ENCODE assay signal across 8 mouse cellular contexts in the genomic region with DNA sequence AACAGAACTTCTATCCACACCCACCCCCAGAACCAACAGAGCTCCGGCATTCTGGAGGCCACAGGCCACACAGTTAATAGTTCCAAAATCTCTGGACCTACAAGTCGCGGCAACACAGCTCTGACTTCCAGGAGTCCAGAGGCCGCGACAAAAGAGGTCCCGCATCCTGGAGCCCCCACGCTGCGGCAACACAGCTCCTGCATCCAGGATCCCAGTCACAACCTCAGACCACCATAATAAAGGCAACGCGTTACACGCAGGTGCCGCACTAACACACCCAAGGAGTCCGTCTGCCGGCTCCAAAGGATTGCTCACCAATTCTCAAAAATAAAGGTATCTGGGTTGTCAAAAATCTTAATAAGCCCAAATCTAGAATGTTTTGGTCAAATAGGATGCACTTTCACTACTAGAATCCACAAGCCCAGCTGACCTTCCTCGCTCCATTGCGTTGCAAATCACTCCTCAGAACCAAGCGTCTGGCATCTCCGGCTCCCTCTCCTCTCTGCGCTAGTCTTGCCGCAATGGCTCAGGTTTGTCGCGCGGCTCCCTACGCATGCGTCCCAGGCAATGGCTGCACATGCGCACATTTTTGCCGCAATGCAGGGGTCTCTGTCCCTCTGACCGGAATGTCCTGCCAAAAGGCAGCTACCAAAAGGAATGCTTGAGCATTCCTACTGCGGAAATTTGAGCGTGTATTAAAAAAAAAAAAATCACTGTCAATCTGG. TPM values are rescaled to one million over a fixed set of nuclear protein-coding genes. Genes with fewer than 3 reads are reported as not detected.
DNase-seq lines count a peak whose midpoint lies in the region; ATAC-seq and TF ChIP-seq lines count a peak whose summit lies in the region.

Gene Snurf (minus strand): TSS at position 444 of the 725 bp plus-strand sequence.
Gene Gm38393 (minus strand): TSS at position 459 of the 725 bp plus-strand sequence.

- H3K27me3 ChIP-seq in hindbrain, embryonic 12.5 days, result no peaks in the 10 kb centered on the region
- H3K27me3 ChIP-seq in lung, postnatal 0 days (replicated peaks; ENCODE audit: insufficient read depth, low read length), result no peaks in the 10 kb centered on the region

- H3K4me2 ChIP-seq in hindbrain, embryonic 12.5 days (replicated peaks), result peak within 1 kb of the TSS; percentile 48
- H3K4me2 ChIP-seq in lung, postnatal 0 days (replicated peaks; ENCODE audit: low read depth, low read length), result peak within 1 kb of the TSS; percentile 64

- peak within 1 kb of the TSS; percentile 73 for H3K9ac ChIP-seq in hindbrain, embryonic 12.5 days
- H3K9ac ChIP-seq in lung, postnatal 0 days (replicated peaks; ENCODE audit: low read depth), result no peak within 1 kb of the TSS

- no peak for TF ChIP-seq CTCF in lung, postnatal 0 days (IDR thresholded peaks at IDR 0.05)

- no peaks in the 10 kb centered on the region for H3K36me3 ChIP-seq in hindbrain, embryonic 12.5 days
- no peaks in the 10 kb centered on the region for H3K36me3 ChIP-seq in lung, postnatal 0 days (ENCODE audit: insufficient read depth, low read length)

- 48% methylated on average over 30 of the region's 30 CpGs for WGBS in hindbrain, embryonic 12.5 days
- WGBS in lung, postnatal 0 days, result 56% methylated on average over 30 of the region's 30 CpGs

- H3K9me3 ChIP-seq in hindbrain, embryonic 12.5 days (replicated peaks), result peaks cover 28% of the 10 kb centered on the region
- H3K9me3 ChIP-seq in lung, postnatal 0 days (ENCODE audit: low read length), result no peaks in the 10 kb centered on the region

- DNase-seq in adipocyte (ENCODE audit: low spot score), result peak; percentile 55
- DNase-seq in cerebellum, adult 9-11 months, result peak; percentile 93
- DNase-seq in frontal cortex, postnatal 14 days (ENCODE audit: low spot score in 2 of 2), result peak; percentile 64 to 67
- DNase-seq in layer of hippocampus, postnatal 36 days, result peak; percentile 69 to 79
- DNase-seq in lung, postnatal 0 days (ENCODE audit: low spot score), result peak; percentile 40
- DNase-seq in right cerebral cortex, adult 18-20 months, result peak; percentile 81
- no peak for DNase-seq in natural killer cell, adult 2 months (ENCODE audit: low spot score in 2 of 2)

- peak within 1 kb of the TSS; percentile 55 for H3K4me3 ChIP-seq in hindbrain, embryonic 12.5 days
- H3K4me3 ChIP-seq in lung, postnatal 0 days (ENCODE audit: low read depth, low read length), result peak within 1 kb of the TSS; percentile 44

- H3K27ac ChIP-seq in hindbrain, embryonic 12.5 days, result peak within 1 kb of the TSS; percentile 88
- H3K27ac ChIP-seq in lung, postnatal 0 days (ENCODE audit: low read length), result no peak within 1 kb of the TSS

- peak; percentile 65 for ATAC-seq in hindbrain, embryonic 12.5 days (ENCODE audit: low FRiP score)
- ATAC-seq in lung, postnatal 0 days, result peak; percentile 11; the same call in 1 of the 2 replicates

- H3K4me1 ChIP-seq in hindbrain, embryonic 12.5 days, result no peaks in the 10 kb centered on the region
- no peaks in the 10 kb centered on the region for H3K4me1 ChIP-seq in lung, postnatal 0 days (ENCODE audit: insufficient read depth, low read depth, low read length)

- no peak for TF ChIP-seq EP300 in lung, postnatal 0 days (IDR thresholded peaks at IDR 0.05)

RNA-seq across cellular contexts. Expression of gene Snurf, which starts in this region (rescaled TPM):
- 196 and 203 TPM in 2 replicates for polyA plus RNA-seq in hindbrain, embryonic 12.5 days (2016; fragmentation: Nextera tagmentation; extraction: Ambion mirVana)
- total RNA-seq in layer of hippocampus, postnatal 36 days (2021), result 1,000 to 10,000 TPM; 2,047 to 2,286 TPM
- polyA plus RNA-seq in lung, postnatal 0 days (2015; fragmentation: Nextera tagmentation; extraction: Ambion mirVana), result 8.8 and 11.9 TPM in 2 replicates

RNA-seq across cellular contexts. Expression of gene Gm38393, which starts in this region (rescaled TPM):
- polyA plus RNA-seq in hindbrain, embryonic 12.5 days (2016; fragmentation: Nextera tagmentation; extraction: Ambion mirVana), result 1.2 and 2.1 TPM in 2 replicates
- 10 to 100 TPM; 63.8 to 72.6 TPM for total RNA-seq in layer of hippocampus, postnatal 36 days (2021)
- polyA plus RNA-seq in lung, postnatal 0 days (2015; fragmentation: Nextera tagmentation; extraction: Ambion mirVana), result 0.08 TPM in 1 of 2 replicates, not detected in the other

Comparison
In these comparisons a context has a peak if more than half of its experiments do, and no peak if none do; other contexts are left out.
1. RNA of gene Snurf (polyA plus RNA-seq): 196 to 203 TPM in hindbrain, embryonic 12.5 days; 8.8 to 11.9 TPM in lung, postnatal 0 days; every median in the first group is over 10 times any median in the second.
2. DNase-seq: peak in adipocyte (single experiment), cerebellum, adult 9-11 months (single experiment), frontal cortex, postnatal 14 days (2 of 2), layer of hippocampus, postnatal 36 days (2 of 2), lung, postnatal 0 days (single experiment) and right cerebral cortex, adult 18-20 months (single experiment); none in natural killer cell, adult 2 months (0 of 2).